Mouse (Mus musculus) spleen, embryonic (tissue): Measurements from ENCODE around the gene Cntfr.

ENCODE experiments used
- CTCF ChIA-PET: fragments of 350-600 bp; sonication (Branson Sonifier 250); formaldehyde crosslinking; loops from one replicate; lab custom pipeline; 2022; lab: Charles Lee

The Cntfr gene

DNA sequence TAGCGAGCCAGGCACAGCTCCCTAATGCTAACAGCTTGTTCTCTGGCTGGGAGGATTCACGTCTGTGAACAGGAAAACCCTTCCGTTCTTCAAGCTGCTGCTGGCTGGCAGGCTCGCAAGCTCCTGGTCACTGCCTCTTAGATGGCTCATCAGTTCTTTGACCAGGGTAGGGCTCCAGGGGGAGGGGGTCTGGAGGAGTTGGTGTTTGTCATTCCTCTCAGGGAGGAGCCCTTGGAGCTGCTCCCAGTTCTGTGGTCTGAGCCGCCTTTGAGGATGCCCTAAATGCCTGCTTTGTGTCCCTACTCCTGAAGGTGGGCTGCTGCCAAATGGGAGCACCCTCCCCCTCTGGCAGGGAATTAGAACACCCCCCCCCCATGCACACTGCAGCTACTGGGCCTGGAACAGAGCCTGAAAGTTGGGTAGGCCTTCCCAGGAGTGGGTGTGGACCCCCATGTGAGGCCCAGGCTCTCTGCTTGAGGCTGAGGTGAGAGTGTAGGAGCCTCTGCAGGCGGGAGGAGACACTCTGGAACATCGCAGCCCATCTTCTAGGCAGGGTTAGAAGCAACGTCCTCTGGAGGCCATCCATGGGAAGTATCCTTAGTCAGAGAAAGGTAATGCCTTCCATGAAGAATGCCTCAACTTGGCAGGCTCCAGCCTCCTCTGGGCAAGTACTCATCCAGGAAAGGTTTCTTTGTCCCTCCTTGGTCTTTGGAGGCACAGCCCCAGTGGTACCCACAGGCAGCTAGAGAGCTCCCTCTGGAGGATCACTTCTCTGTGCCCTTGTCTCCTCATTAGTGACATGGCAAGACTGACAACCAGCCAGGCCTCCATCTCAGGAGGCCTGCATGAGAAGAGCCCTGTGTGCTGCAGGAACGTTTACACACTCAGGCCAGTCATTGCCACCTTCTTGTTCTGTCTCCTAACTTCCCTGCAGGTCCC, 81.0 kb downstream of the Cntfr start:
- CTCF ChIA-PET = interaction anchor here (1.0 kb wide), 1 partner anchor 41 kb away, joined by 3 read pairs; no protein-coding TSS in a partner anchor

DNA sequence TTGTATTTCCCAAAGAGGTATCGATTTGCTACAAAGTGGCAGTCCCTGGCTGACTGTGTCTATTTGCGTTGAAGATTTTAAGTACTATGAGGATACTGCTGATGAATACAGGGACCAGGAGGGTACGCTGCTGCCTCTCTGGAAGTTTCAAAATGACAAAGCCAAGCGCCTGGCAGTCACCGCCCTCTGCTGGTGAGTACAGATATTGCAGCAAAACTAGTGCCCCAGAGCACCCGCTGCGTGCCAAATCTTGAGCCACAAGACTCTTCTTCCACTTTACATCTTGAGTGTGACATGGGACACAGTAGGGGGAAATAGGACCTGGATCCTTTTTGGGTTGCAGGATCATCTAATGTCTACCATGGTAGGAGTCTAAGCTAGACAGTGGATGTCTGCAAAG, 82.7 kb downstream of the Cntfr start:
- CTCF ChIA-PET = interaction anchor here (0.8 to 1.5 kb wide), 2 partner anchors 61 to 93 kb away, joined by 3 to 13 read pairs; no protein-coding TSS in a partner anchor

DNA sequence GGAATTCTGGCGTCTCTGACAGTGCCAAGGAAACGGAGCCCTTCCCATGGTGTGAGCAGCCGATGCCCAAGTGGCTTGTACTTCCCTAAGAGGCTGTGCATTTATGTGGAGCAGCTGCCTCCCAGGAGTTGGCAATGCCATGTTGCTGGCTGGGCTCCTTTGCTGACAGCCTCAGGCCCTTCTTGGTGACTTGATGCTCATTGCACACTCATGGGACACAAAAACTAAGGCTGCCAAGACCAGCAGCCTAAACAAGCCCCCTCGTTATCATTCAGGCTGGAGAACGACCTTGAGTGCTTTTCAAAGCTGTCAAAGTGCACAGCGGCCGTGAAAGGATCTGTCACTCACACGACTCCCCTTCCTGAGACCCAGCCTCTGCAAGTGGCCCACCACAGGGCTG, 84.7 kb downstream of the Cntfr start:
- CTCF ChIA-PET = interaction anchor here (0.6 kb wide), 1 partner anchor 702 kb away, joined by 3 read pairs; no protein-coding TSS in a partner anchor

DNA sequence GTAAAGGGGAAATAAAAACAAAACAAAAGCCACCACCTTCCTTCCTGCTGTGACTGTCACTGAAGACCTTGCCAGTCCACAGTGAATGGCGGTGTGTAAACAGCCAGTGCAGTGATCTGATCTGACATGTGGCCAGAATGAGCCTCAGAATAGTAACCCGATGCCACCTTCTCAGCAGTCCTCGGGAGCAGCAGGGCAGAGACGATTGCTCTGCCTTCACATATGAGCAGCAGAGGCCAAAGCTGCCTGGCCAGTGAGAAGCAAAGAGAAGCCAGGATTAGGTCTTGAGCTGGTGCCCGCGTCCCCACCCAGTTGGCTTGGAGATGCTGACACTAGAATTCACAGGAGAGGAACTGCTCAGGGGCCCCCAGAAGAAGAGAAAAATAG, 86.3 kb downstream of the Cntfr start:
- CTCF ChIA-PET = no interaction called here

DNA sequence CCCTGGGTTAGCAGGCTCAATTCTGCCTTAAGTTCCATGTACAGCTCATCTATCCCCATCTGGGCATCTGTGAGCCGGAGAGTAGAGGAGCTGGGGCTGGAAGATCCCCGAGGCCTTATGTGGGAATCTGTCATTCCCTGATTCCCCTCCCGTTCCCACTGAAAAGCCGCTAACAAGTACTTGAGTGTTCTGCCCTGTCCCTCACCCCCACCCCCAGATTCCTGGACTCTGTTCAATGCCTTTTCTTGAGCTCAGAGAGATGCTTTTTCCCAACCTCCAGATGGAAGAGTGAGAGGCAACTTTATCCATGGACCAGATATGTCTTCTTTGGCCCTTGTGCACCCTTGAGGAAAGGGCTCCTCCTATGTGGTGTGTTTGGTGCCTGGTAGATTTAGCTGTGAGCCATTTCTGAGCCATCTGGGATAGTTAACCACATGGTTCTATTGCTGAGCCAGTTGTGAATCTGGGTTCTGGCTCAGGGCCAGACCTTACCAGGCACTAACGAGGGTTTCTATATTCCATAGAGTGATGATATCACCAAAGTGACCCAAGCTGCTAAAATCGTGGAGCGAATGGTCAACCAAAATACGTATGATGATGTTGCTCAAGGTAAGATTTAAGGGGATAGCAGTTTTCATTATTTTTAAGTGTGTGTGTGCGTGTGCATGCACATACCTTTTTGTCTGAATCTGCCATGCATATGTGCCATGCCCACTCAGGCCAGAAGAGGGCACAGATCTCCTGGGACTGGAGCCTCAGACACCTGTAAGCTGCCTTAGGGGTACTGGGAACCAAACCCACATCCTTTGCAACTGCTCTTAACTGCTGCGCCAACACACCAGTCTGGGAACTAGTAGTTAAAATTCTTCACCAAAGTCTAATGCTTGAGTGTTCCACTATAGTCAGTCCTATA, 87.0 kb downstream of the Cntfr start:
- CTCF ChIA-PET = no interaction called here
